15 mouse cellular contexts compared by ENCODE assay signal in the genomic region with DNA sequence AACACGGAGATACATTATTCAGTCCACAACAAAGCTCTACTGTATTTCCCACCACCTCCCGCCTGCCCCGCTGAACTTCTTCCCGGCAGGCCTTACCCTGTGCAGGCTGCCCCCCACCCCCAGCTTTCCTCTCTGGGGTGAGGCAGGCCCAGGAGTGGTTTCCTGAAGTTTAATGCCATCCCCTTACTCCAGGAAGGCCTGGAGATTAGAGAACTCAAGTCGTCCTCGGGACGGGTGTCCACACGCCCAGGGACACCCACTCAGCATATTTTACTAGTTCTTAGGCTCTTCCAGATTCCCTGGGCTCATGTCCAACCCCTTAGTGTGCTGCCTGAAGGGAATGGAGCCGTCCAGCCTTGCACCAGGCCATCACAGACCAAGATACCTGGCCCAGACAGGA. TPM values are rescaled to one million over a fixed set of nuclear protein-coding genes. Genes with fewer than 3 reads are reported as not detected.
A peak's percentile ranks its signal among the peaks of the same experiment; 100 is the strongest.
DNase-seq lines count a peak whose midpoint lies in the region; ATAC-seq and TF ChIP-seq lines count a peak whose summit lies in the region.
"Had no signal": no experiment of that assay in that cellular context is flagged by ENCODE, and none has a peak within 500 bp of the region (broad histone marks: within the 10 kb centered on the region; RNA-seq: fewer than 3 reads in every experiment).

No protein-coding gene starts in this region.

- DNase-seq in heart, postnatal 36 days: no peak
- DNase-seq in lung, postnatal 0 days (ENCODE audit: low spot score): peak; percentile 61
- DNase-seq in lung, postnatal 10 days: no peak
- DNase-seq in gonadal fat pad, adult 2 months (ENCODE audit: low read depth): peak; percentile 40
- peak; percentile 26 for DNase-seq in liver, postnatal 0 days
- no peak for DNase-seq in spleen, postnatal 14 days (ENCODE audit: low spot score in 2 of 2)
- DNase-seq: adrenal gland, adult 8-10 months; cerebellum, postnatal 36 days; kidney, adult 2 months; kidney, postnatal 4 days; thymus, postnatal 4 days had no signal

- intact Hi-C loops in heart, postnatal 36 days (cut with DNase I): no loop called here

- no peaks in the 10 kb centered on the region for H3K27me3 ChIP-seq in heart, embryonic 15.5 days
- no peaks in the 10 kb centered on the region for H3K27me3 ChIP-seq in lung, postnatal 0 days (replicated peaks; ENCODE audit: insufficient read depth, low read length)
- H3K27me3 ChIP-seq in liver, postnatal 0 days (ENCODE audit: insufficient read depth, low read length): no peaks in the 10 kb centered on the region

- no peak for TF ChIP-seq EP300 in lung, postnatal 0 days (IDR thresholded peaks at IDR 0.05)
- TF ChIP-seq EP300 in liver, postnatal 0 days (IDR thresholded peaks at IDR 0.05; ENCODE audit: low read depth): no peak

- H3K4me1 ChIP-seq in heart, embryonic 15.5 days (replicated peaks): peaks cover 23% of the 10 kb centered on the region
- H3K4me1 ChIP-seq in lung, postnatal 0 days (ENCODE audit: insufficient read depth, low read depth, low read length): no peaks in the 10 kb centered on the region
- peaks cover 2% of the 10 kb centered on the region; the same call in 1 of the 2 replicates for H3K4me1 ChIP-seq in liver, postnatal 0 days (ENCODE audit: insufficient read depth)

- ATAC-seq in heart, embryonic 15.5 days (replicated peaks; ENCODE audit: insufficient number of reproducible peaks, insufficient read depth, low FRiP score, low read depth): no peak
- peak; percentile 57 for ATAC-seq in lung, postnatal 0 days
- peak; percentile 59; the same call in 1 of the 2 replicates for ATAC-seq in liver, postnatal 0 days

- H3K4me2 ChIP-seq in heart, embryonic 15.5 days: no peak overlapping the region
- no peak overlapping the region for H3K4me2 ChIP-seq in lung, postnatal 0 days (replicated peaks; ENCODE audit: low read depth, low read length)
- no peak overlapping the region for H3K4me2 ChIP-seq in liver, postnatal 0 days (ENCODE audit: low read depth, low read length)

- peak overlapping the region; percentile 31; the same call in 1 of the 2 replicates for H3K27ac ChIP-seq in heart, embryonic 15.5 days
- H3K27ac ChIP-seq in lung, postnatal 0 days (ENCODE audit: low read length): no peak overlapping the region
- no peak overlapping the region for H3K27ac ChIP-seq in liver, postnatal 0 days (ENCODE audit: low read depth)
- H3K27ac ChIP-seq: liver, embryonic 14.5 days; midbrain, embryonic 10.5 days had no signal

- no peaks in the 10 kb centered on the region for H3K36me3 ChIP-seq in heart, embryonic 15.5 days
- H3K36me3 ChIP-seq in lung, postnatal 0 days (ENCODE audit: insufficient read depth, low read length): no peaks in the 10 kb centered on the region
- H3K36me3 ChIP-seq in liver, postnatal 0 days (replicated peaks; ENCODE audit: insufficient read depth, low read length): no peaks in the 10 kb centered on the region
- H3K36me3 ChIP-seq: midbrain, embryonic 10.5 days had no signal

- no peak overlapping the region for H3K9ac ChIP-seq in heart, embryonic 15.5 days
- H3K9ac ChIP-seq in lung, postnatal 0 days (replicated peaks; ENCODE audit: low read depth): no peak overlapping the region
- H3K9ac ChIP-seq in liver, postnatal 0 days (replicated peaks): no peak overlapping the region
- H3K9ac ChIP-seq: liver, embryonic 14.5 days had no signal

- WGBS in heart, embryonic 15.5 days: 35% methylated on average over 9 of the region's 9 CpGs
- 22% methylated on average over 9 of the region's 9 CpGs for WGBS in lung, postnatal 0 days
- WGBS in liver, postnatal 0 days (ENCODE audit: insufficient replicate concordance): 46% methylated on average over 9 of the region's 9 CpGs

- no peaks in the 10 kb centered on the region for H3K9me3 ChIP-seq in heart, embryonic 15.5 days (replicated peaks)
- H3K9me3 ChIP-seq in lung, postnatal 0 days (ENCODE audit: low read length): no peaks in the 10 kb centered on the region
- H3K9me3 ChIP-seq in liver, postnatal 0 days (ENCODE audit: low read length): no peaks in the 10 kb centered on the region
- H3K9me3 ChIP-seq: midbrain, embryonic 10.5 days had no signal

- TF ChIP-seq CTCF in lung, postnatal 0 days (IDR thresholded peaks at IDR 0.05): no peak
- TF ChIP-seq CTCF in liver, postnatal 0 days (IDR thresholded peaks at IDR 0.05; ENCODE audit: low read depth): no peak

- no peak overlapping the region for H3K4me3 ChIP-seq in heart, embryonic 15.5 days
- no peak overlapping the region for H3K4me3 ChIP-seq in lung, postnatal 0 days (ENCODE audit: low read depth, low read length)
- H3K4me3 ChIP-seq in liver, postnatal 0 days (ENCODE audit: low read depth, low read length): no peak overlapping the region
- H3K4me3 ChIP-seq: midbrain, embryonic 10.5 days had no signal

RNA-seq across cellular contexts. Expression of a gene that starts 39.1 kb away (rescaled TPM):
- 3.2 and 4.2 TPM in 2 replicates for polyA plus RNA-seq in heart, embryonic 15.5 days (2015; fragmentation: Nextera tagmentation; extraction: Ambion mirVana)
- 1 to 10 TPM; 1.1 to 1.4 TPM for total RNA-seq in heart, postnatal 36 days (2021)
- 5.9 and 9.6 TPM in 2 replicates for polyA plus RNA-seq in lung, postnatal 0 days (2015; fragmentation: Nextera tagmentation; extraction: Ambion mirVana)
- polyA plus RNA-seq in gonadal fat pad, adult 2 months (2012; rRNA removed): 7.2 and 8.1 TPM in 2 replicates
- 0.67 and 1.1 TPM in 2 replicates for polyA plus RNA-seq in liver, postnatal 0 days (2015; fragmentation: Nextera tagmentation; extraction: Ambion mirVana)
- total RNA-seq: CH12.LX had no signal

RNA-seq across cellular contexts. Expression of a gene that starts 55.4 kb away (rescaled TPM):
- 6.2 and 6.8 TPM in 2 replicates for polyA plus RNA-seq in heart, embryonic 15.5 days (2015; fragmentation: Nextera tagmentation; extraction: Ambion mirVana)
- total RNA-seq in heart, postnatal 36 days (2021): 1 to 10 TPM; 6.1 to 6.6 TPM
- polyA plus RNA-seq in lung, postnatal 0 days (2015; fragmentation: Nextera tagmentation; extraction: Ambion mirVana): 2.7 TPM in 2 replicates
- polyA plus RNA-seq in gonadal fat pad, adult 2 months (2012; rRNA removed): 5.4 and 6.4 TPM in 2 replicates
- 1.3 and 1.6 TPM in 2 replicates for polyA plus RNA-seq in liver, postnatal 0 days (2015; fragmentation: Nextera tagmentation; extraction: Ambion mirVana)

Comparison
In these comparisons a context has a peak if more than half of its experiments do, and no peak if none do; other contexts are left out.
1. DNase-seq: peak in lung, postnatal 0 days (single experiment), gonadal fat pad, adult 2 months (single experiment) and liver, postnatal 0 days (single experiment); none in heart, postnatal 36 days (0 of 2), lung, postnatal 10 days (single experiment) and spleen, postnatal 14 days (0 of 2).